Mouse (Mus musculus) adrenal gland, postnatal 14 days (tissue): ENCODE measurements around the gene Best1. TPM values are rescaled to one million over a fixed set of nuclear protein-coding genes. Genes with fewer than 3 reads are reported as not detected.
A peak's percentile ranks its signal among the peaks of the same experiment; 100 is the strongest.

Experiments
- DNase-seq: peaks from one replicate; pipeline ENCODE4 v3.0.0; 2021; ENCODE audit warnings: mixed read lengths
- total RNA-seq: library from RNA; stranded (reverse); gene quantifications from 2 replicates; pipeline ENCODE4 v1.2.3, GENCODE M21; 2021

Gene Best1
- total RNA-seq, 1 experiment from 2014 or later = 0.19 TPM

GRCm38 (mm10) chr19:10022414-10023303 is 21.2 kb upstream of the Best1 start:
- peak; percentile 61 for DNase-seq

GRCm38 (mm10) chr19:10021981-10022380 is 20.5 kb upstream of the Best1 start:
- no peak for DNase-seq

- DNase-seq = no peak
Measured at GRCm38 (mm10) chr19:10019214-10019760, 17.9 kb upstream of the Best1 start.

GRCm38 (mm10) chr19:10018527-10018818 is 17.0 kb upstream of the Best1 start:
- DNase-seq = no peak

- peak; percentile 97 for DNase-seq
Measured at GRCm38 (mm10) chr19:10017637-10018526, 16.4 kb upstream of the Best1 start.

GRCm38 (mm10) chr19:10016151-10016550 is 14.7 kb upstream of the Best1 start:
- DNase-seq = no peak

GRCm38 (mm10) chr19:10015442-10015841 is 14.0 kb upstream of the Best1 start:
- DNase-seq = no peak

GRCm38 (mm10) chr19:10014824-10015223 is 13.4 kb upstream of the Best1 start:
- DNase-seq = no peak

GRCm38 (mm10) chr19:10013913-10014312 is 12.5 kb upstream of the Best1 start:
- peak; percentile 38 for DNase-seq

- no peak for DNase-seq
Measured at GRCm38 (mm10) chr19:10013348-10013747, 11.9 kb upstream of the Best1 start.

GRCm38 (mm10) chr19:10012827-10013278 is 11.4 kb upstream of the Best1 start:
- DNase-seq = peak; percentile 44

- no peak for DNase-seq
Measured at GRCm38 (mm10) chr19:10011408-10011807, 10.0 kb upstream of the Best1 start.

GRCm38 (mm10) chr19:10003696-10004095 is 2.3 kb upstream of the Best1 start:
- DNase-seq = no peak

- DNase-seq = peak; percentile 54
Measured at GRCm38 (mm10) chr19:10000330-10000729, 1.1 kb downstream of the Best1 start.

- DNase-seq = no peak
Measured at GRCm38 (mm10) chr19:9998736-9999486, 2.5 kb downstream of the Best1 start.

GRCm38 (mm10) chr19:9998063-9998416 is 3.4 kb downstream of the Best1 start:
- DNase-seq = no peak

GRCm38 (mm10) chr19:9997204-9998062 is 4.0 kb downstream of the Best1 start:
- DNase-seq = no peak

GRCm38 (mm10) chr19:9993036-9993656 is 8.3 kb downstream of the Best1 start:
- peak; percentile 97 for DNase-seq

- no peak for DNase-seq
Measured at GRCm38 (mm10) chr19:9992011-9992958, 9.1 kb downstream of the Best1 start.
